Comparison of ENCODE assay signal across 9 mouse cellular contexts in the genomic region with DNA sequence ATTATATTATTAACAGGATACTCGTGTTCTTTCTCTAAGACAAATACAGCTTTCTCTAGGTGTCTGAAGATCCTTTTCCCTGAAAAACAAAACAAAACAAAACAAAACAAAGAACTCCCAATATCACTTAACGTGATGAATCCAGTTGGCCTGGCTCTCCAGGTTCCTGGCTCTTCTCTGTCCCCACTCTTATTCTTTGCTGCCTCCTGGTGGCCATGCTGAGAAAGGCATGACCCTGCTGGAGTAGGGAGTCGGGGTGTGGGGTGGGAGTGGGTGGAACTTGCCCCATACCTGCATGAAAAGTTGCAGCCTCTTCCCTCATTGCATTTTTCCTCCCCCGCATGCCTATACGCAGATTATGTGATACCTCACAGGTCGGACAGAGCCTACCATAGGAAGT. TPM values are rescaled to one million over a fixed set of nuclear protein-coding genes. Genes with fewer than 3 reads are reported as not detected.
DNase-seq lines count a peak whose midpoint lies in the region; ATAC-seq and TF ChIP-seq lines count a peak whose summit lies in the region.
"Had no signal": no experiment of that assay in that cellular context is flagged by ENCODE, and none has a peak within 500 bp of the region (broad histone marks: within the 10 kb centered on the region; RNA-seq: fewer than 3 reads in every experiment).

No protein-coding gene starts in this region.

- no peak overlapping the region for H3K9ac ChIP-seq in heart, adult 2 months (ENCODE audit: low read depth, low read length)
- H3K9ac ChIP-seq in kidney, embryonic 15.5 days: no peak overlapping the region

- TF ChIP-seq EP300 in heart, adult 2 months (IDR thresholded peaks at IDR 0.05; ENCODE audit: insufficient read depth, low read depth, low read length): peak; percentile 68; the same call in 1 of the 2 replicates

- TF ChIP-seq POLR2A in heart, adult 2 months (IDR thresholded peaks at IDR 0.05; ENCODE audit: insufficient read depth, low read depth, low read length): no peak

- H3K36me3 ChIP-seq in heart, adult 2 months (ENCODE audit: control insufficient read depth, insufficient read depth, low read length): no peaks in the 10 kb centered on the region
- H3K36me3 ChIP-seq in kidney, embryonic 15.5 days: no peaks in the 10 kb centered on the region

- no peaks in the 10 kb centered on the region for H3K79me2 ChIP-seq in heart, adult 2 months (replicated peaks; ENCODE audit: control insufficient read depth, insufficient read depth, low read length)

- peak; percentile 77 for DNase-seq in adrenal gland, adult 2 months
- peak; percentile 85 for DNase-seq in embryo, embryonic 10.5 days (ENCODE audit: low spot score)
- peak; percentile 75 to 84 for DNase-seq in heart, adult 2 months
- DNase-seq in lung, adult 18-20 months: peak; percentile 76 to 85
- peak; percentile 81 for DNase-seq in ovary, postnatal 14 days (ENCODE audit: low spot score)
- peak; percentile 83 to 85 for DNase-seq in thymus, postnatal 36 days

- 7% methylated on average over 6 of the region's 6 CpGs for WGBS in heart, adult 2 months
- WGBS in kidney, embryonic 15.5 days: 8% methylated on average over 6 of the region's 6 CpGs

- no peaks in the 10 kb centered on the region for H3K9me3 ChIP-seq in kidney, embryonic 15.5 days (replicated peaks)

- no peak overlapping the region for H3K4me3 ChIP-seq in heart, adult 2 months
- no peak overlapping the region for H3K4me3 ChIP-seq in kidney, embryonic 15.5 days (replicated peaks)

- no peak overlapping the region for H3K27ac ChIP-seq in heart, adult 2 months
- H3K27ac ChIP-seq in kidney, embryonic 15.5 days: no peak overlapping the region

- no peak overlapping the region for H3K4me2 ChIP-seq in kidney, embryonic 15.5 days

- peak; percentile 91 for TF ChIP-seq CTCF in heart, adult 2 months (IDR thresholded peaks at IDR 0.05)

- no peaks in the 10 kb centered on the region for H3K27me3 ChIP-seq in heart, adult 2 months (ENCODE audit: control insufficient read depth, insufficient read depth, low read length)
- H3K27me3 ChIP-seq in kidney, embryonic 15.5 days: peaks cover 25% of the 10 kb centered on the region

- intact Hi-C loops in heart, adult 2 months (cut with DNase I): loop anchor here (1.0 to 2.0 kb wide), 3 partner anchors 32 to 50 kb away; no protein-coding TSS in a partner anchor

- peak; percentile 77 for ATAC-seq in CD4-positive, CD25-positive, alpha-beta regulatory T cell, adult 4 months
- ATAC-seq in kidney, embryonic 15.5 days (replicated peaks; ENCODE audit: low FRiP score): 0 out of 2 replicates have a peak, but pooled peaks have one; percentile 46

- peaks cover 1% of the 10 kb centered on the region; the same call in 1 of the 2 replicates for H3K4me1 ChIP-seq in heart, adult 2 months (ENCODE audit: control insufficient read depth, insufficient read depth, low read length)
- 0 out of 2 replicates have a peak, but pooled peaks cover 3% of the 10 kb centered on the region for H3K4me1 ChIP-seq in kidney, embryonic 15.5 days

RNA-seq across cellular contexts. Expression of a gene that starts 2.7 kb away (rescaled TPM):
- polyA plus RNA-seq in CD4-positive, CD25-positive, alpha-beta regulatory T cell, adult 4 months (2017; shearing (Covaris generic)): not detected
- not detected for total RNA-seq in adrenal gland, adult 2 months (2021)
- 0.07 and 0.08 TPM in 2 replicates for polyA plus RNA-seq in adrenal gland, adult 2 months (2012; rRNA removed)
- not detected for total RNA-seq in heart, adult 2 months (2021)
- polyA plus RNA-seq in heart, adult 2 months (2012; rRNA removed): 0.04 and 0.09 TPM in 2 replicates
- 0.09 and 0.21 TPM in 2 replicates for polyA plus RNA-seq in kidney, embryonic 15.5 days (2015; fragmentation: Nextera tagmentation; extraction: Ambion mirVana)

RNA-seq across cellular contexts. Expression of a gene that starts 10.7 kb away (rescaled TPM):
- not detected for polyA plus RNA-seq in CD4-positive, CD25-positive, alpha-beta regulatory T cell, adult 4 months (2017; shearing (Covaris generic))
- total RNA-seq in adrenal gland, adult 2 months (2021): not detected
- 0.18 and 0.52 TPM in 2 replicates for polyA plus RNA-seq in adrenal gland, adult 2 months (2012; rRNA removed)
- total RNA-seq in heart, adult 2 months (2021): not detected
- 0.08 and 0.15 TPM in 2 replicates for polyA plus RNA-seq in heart, adult 2 months (2012; rRNA removed)
- polyA plus RNA-seq in kidney, embryonic 15.5 days (2015; fragmentation: Nextera tagmentation; extraction: Ambion mirVana): 0.21 TPM in 1 of 2 replicates, not detected in the other
- polyA plus RNA-seq: heart, embryonic 16.5 days had no signal

RNA-seq across cellular contexts. Expression of a gene that starts 14.6 kb away (rescaled TPM):
- 100 to 1,000 TPM; 151 to 179 TPM for polyA plus RNA-seq in CD4-positive, CD25-positive, alpha-beta regulatory T cell, adult 4 months (2017; shearing (Covaris generic))
- 100 to 1,000 TPM; 120 to 177 TPM for total RNA-seq in adrenal gland, adult 2 months (2021)
- polyA plus RNA-seq in adrenal gland, adult 2 months (2012; rRNA removed): 93.0 and 109 TPM in 2 replicates
- total RNA-seq in heart, adult 2 months (2021): 10 to 100 TPM; 72.3 to 84.9 TPM
- polyA plus RNA-seq in heart, adult 2 months (2012; rRNA removed): 59.9 and 78.7 TPM in 2 replicates
- 142 and 145 TPM in 2 replicates for polyA plus RNA-seq in kidney, embryonic 15.5 days (2015; fragmentation: Nextera tagmentation; extraction: Ambion mirVana)

RNA-seq across cellular contexts. Expression of a gene that starts 15.3 kb away (rescaled TPM):
- 100 to 1,000 TPM in 1 of 2 experiments, 10 to 100 TPM in 1; 98.9 to 105 TPM for polyA plus RNA-seq in CD4-positive, CD25-positive, alpha-beta regulatory T cell, adult 4 months (2017; shearing (Covaris generic))
- 10 to 100 TPM; 39.8 to 41.7 TPM for total RNA-seq in adrenal gland, adult 2 months (2021)
- polyA plus RNA-seq in adrenal gland, adult 2 months (2012; rRNA removed): 52.7 and 81.0 TPM in 2 replicates
- 10 to 100 TPM; 12.5 to 13.3 TPM for total RNA-seq in heart, adult 2 months (2021)
- 18.2 and 27.4 TPM in 2 replicates for polyA plus RNA-seq in heart, adult 2 months (2012; rRNA removed)
- polyA plus RNA-seq in kidney, embryonic 15.5 days (2015; fragmentation: Nextera tagmentation; extraction: Ambion mirVana): 85.9 and 88.7 TPM in 2 replicates
